In genomic region chr1:192191859-192192258, GRCm38 (mm10) we compare ENCODE assay signal across 10 mouse cellular contexts. TPM values are rescaled to one million over a fixed set of nuclear protein-coding genes. Genes with fewer than 3 reads are reported as not detected.
DNase-seq lines count a peak whose midpoint lies in the region; ATAC-seq and TF ChIP-seq lines count a peak whose summit lies in the region.
"Had no signal": no experiment of that assay in that cellular context is flagged by ENCODE, and none has a peak within 500 bp of the region (broad histone marks: within the 10 kb centered on the region; RNA-seq: fewer than 3 reads in every experiment).

No protein-coding gene starts in this region.

- ATAC-seq in hindbrain, embryonic 12.5 days (ENCODE audit: low FRiP score): no peak
- ATAC-seq in stomach, embryonic 15.5 days (ENCODE audit: insufficient read depth, low FRiP score, low read depth): no peak
- ATAC-seq in stomach, postnatal 0 days (ENCODE audit: low FRiP score, low TSS enrichment): no peak
- no peak for ATAC-seq in hindbrain, embryonic 16.5 days

- DNase-seq in hindbrain, embryonic 10.5 days (ENCODE audit: low spot score): no peak
- DNase-seq in stomach, postnatal 0 days (ENCODE audit: low spot score): no peak
- DNase-seq in adrenal gland, adult 8-10 months: no peak
- no peak for DNase-seq in spleen, postnatal 4 days (ENCODE audit: low spot score in 2 of 2)
- DNase-seq in embryo, embryonic 10.5 days (ENCODE audit: low spot score): no peak
- DNase-seq: left cerebral cortex, postnatal 4 days had no signal

- WGBS in hindbrain, embryonic 10.5 days: 63% methylated on average over 8 of the region's 8 CpGs
- 64% methylated on average over 8 of the region's 8 CpGs for WGBS in hindbrain, embryonic 12.5 days
- WGBS in stomach, embryonic 15.5 days: 55% methylated on average over 8 of the region's 8 CpGs
- 57% methylated on average over 8 of the region's 8 CpGs for WGBS in stomach, postnatal 0 days
- 55% methylated on average over 8 of the region's 8 CpGs for WGBS in hindbrain, embryonic 16.5 days

- H3K9me3 ChIP-seq in hindbrain, embryonic 10.5 days: no peaks in the 10 kb centered on the region
- H3K9me3 ChIP-seq in hindbrain, embryonic 12.5 days (replicated peaks): no peaks in the 10 kb centered on the region
- H3K9me3 ChIP-seq in stomach, embryonic 15.5 days: no peaks in the 10 kb centered on the region
- no peaks in the 10 kb centered on the region for H3K9me3 ChIP-seq in stomach, postnatal 0 days (ENCODE audit: control insufficient read depth, low read length)
- H3K9me3 ChIP-seq in hindbrain, embryonic 16.5 days (ENCODE audit: control insufficient read depth, low read length): no peaks in the 10 kb centered on the region
- H3K9me3 ChIP-seq: neural tube, embryonic 12.5 days had no signal

- peaks cover 54% of the 10 kb centered on the region for H3K27me3 ChIP-seq in hindbrain, embryonic 10.5 days (ENCODE audit: insufficient read depth, poor library complexity, severe bottlenecking)
- peaks cover 40% of the 10 kb centered on the region for H3K27me3 ChIP-seq in hindbrain, embryonic 12.5 days
- peaks cover 20% of the 10 kb centered on the region for H3K27me3 ChIP-seq in stomach, embryonic 15.5 days (replicated peaks)
- peaks cover 7% of the 10 kb centered on the region; the same call in 1 of the 2 replicates for H3K27me3 ChIP-seq in stomach, postnatal 0 days (ENCODE audit: control insufficient read depth, insufficient read depth, low read length)
- peaks cover 9% of the 10 kb centered on the region for H3K27me3 ChIP-seq in hindbrain, embryonic 16.5 days (replicated peaks; ENCODE audit: control insufficient read depth, insufficient read depth, low read length)

- no peak overlapping the region for H3K4me2 ChIP-seq in hindbrain, embryonic 12.5 days (replicated peaks)
- peak overlapping the region; percentile 93; the same call in 1 of the 2 replicates for H3K4me2 ChIP-seq in stomach, embryonic 15.5 days
- no peak overlapping the region for H3K4me2 ChIP-seq in stomach, postnatal 0 days (replicated peaks; ENCODE audit: low read depth)
- H3K4me2 ChIP-seq in hindbrain, embryonic 16.5 days (ENCODE audit: low read length): peak overlapping the region; percentile 88

- TF ChIP-seq CTCF in stomach, postnatal 0 days (IDR thresholded peaks at IDR 0.05; ENCODE audit: low read depth): no peak

- H3K4me1 ChIP-seq in hindbrain, embryonic 10.5 days (replicated peaks): peaks cover 12% of the 10 kb centered on the region
- H3K4me1 ChIP-seq in hindbrain, embryonic 12.5 days: peaks cover 3% of the 10 kb centered on the region; the same call in 1 of the 2 replicates
- H3K4me1 ChIP-seq in stomach, embryonic 15.5 days: peaks cover 8% of the 10 kb centered on the region; the same call in 1 of the 2 replicates
- H3K4me1 ChIP-seq in stomach, postnatal 0 days (replicated peaks; ENCODE audit: control insufficient read depth, insufficient read depth): no peaks in the 10 kb centered on the region
- H3K4me1 ChIP-seq in hindbrain, embryonic 16.5 days (ENCODE audit: control insufficient read depth, insufficient read depth, low read depth, low read length): peaks cover 6% of the 10 kb centered on the region

- peak overlapping the region; percentile 61 for H3K4me3 ChIP-seq in hindbrain, embryonic 10.5 days
- no peak overlapping the region for H3K4me3 ChIP-seq in hindbrain, embryonic 12.5 days
- H3K4me3 ChIP-seq in stomach, embryonic 15.5 days (replicated peaks): 0 out of 2 replicates have a peak overlapping the region, but pooled peaks have one; percentile 60
- H3K4me3 ChIP-seq in stomach, postnatal 0 days (ENCODE audit: low read depth, low read length): no peak overlapping the region
- H3K4me3 ChIP-seq in hindbrain, embryonic 16.5 days (ENCODE audit: low read length): peak overlapping the region; percentile 70

- H3K36me3 ChIP-seq in hindbrain, embryonic 10.5 days: no peaks in the 10 kb centered on the region
- H3K36me3 ChIP-seq in hindbrain, embryonic 12.5 days: no peaks in the 10 kb centered on the region
- no peaks in the 10 kb centered on the region for H3K36me3 ChIP-seq in stomach, embryonic 15.5 days
- no peaks in the 10 kb centered on the region for H3K36me3 ChIP-seq in stomach, postnatal 0 days (ENCODE audit: control insufficient read depth, insufficient read depth, low read length)
- H3K36me3 ChIP-seq in hindbrain, embryonic 16.5 days (ENCODE audit: control insufficient read depth, insufficient read depth, low read length): no peaks in the 10 kb centered on the region
- H3K36me3 ChIP-seq: neural tube, embryonic 12.5 days had no signal

- no peak overlapping the region for H3K27ac ChIP-seq in hindbrain, embryonic 10.5 days
- H3K27ac ChIP-seq in hindbrain, embryonic 12.5 days: no peak overlapping the region
- no peak overlapping the region for H3K27ac ChIP-seq in stomach, embryonic 15.5 days
- H3K27ac ChIP-seq in stomach, postnatal 0 days (replicated peaks): no peak overlapping the region
- no peak overlapping the region for H3K27ac ChIP-seq in hindbrain, embryonic 16.5 days (ENCODE audit: low read depth, low read length)
- H3K27ac ChIP-seq: neural tube, embryonic 12.5 days had no signal

- no peak overlapping the region for H3K9ac ChIP-seq in hindbrain, embryonic 12.5 days
- no peak overlapping the region for H3K9ac ChIP-seq in stomach, embryonic 15.5 days
- no peak overlapping the region for H3K9ac ChIP-seq in stomach, postnatal 0 days (ENCODE audit: low read length)
- peak overlapping the region; percentile 5; the same call in 1 of the 2 replicates for H3K9ac ChIP-seq in hindbrain, embryonic 16.5 days (ENCODE audit: low read depth, low read length)
- H3K9ac ChIP-seq: neural tube, embryonic 12.5 days had no signal

- no peak for TF ChIP-seq EP300 in stomach, postnatal 0 days (optimal IDR thresholded peaks at IDR 0.05)

RNA-seq across cellular contexts. Expression of gene Kcnh1, which starts 1.3 kb away (rescaled TPM):
- polyA plus RNA-seq in hindbrain, embryonic 10.5 days (2016; fragmentation: Nextera tagmentation; extraction: Ambion mirVana): 0.84 and 1.4 TPM in 2 replicates
- 0.87 and 1.2 TPM in 2 replicates for polyA plus RNA-seq in hindbrain, embryonic 12.5 days (2016; fragmentation: Nextera tagmentation; extraction: Ambion mirVana)
- polyA plus RNA-seq in stomach, embryonic 15.5 days (2015; fragmentation: Nextera tagmentation; extraction: Ambion mirVana): 0.89 and 1.1 TPM in 2 replicates
- 0.22 and 0.27 TPM in 2 replicates for polyA plus RNA-seq in stomach, postnatal 0 days (2015; fragmentation: Nextera tagmentation; extraction: Ambion mirVana)
- 3.5 and 3.7 TPM in 2 replicates for polyA plus RNA-seq in hindbrain, embryonic 16.5 days (2015; fragmentation: Nextera tagmentation; extraction: Ambion mirVana)
- under 1 TPM; 0.06 to 0.62 (median 0.28) TPM for total RNA-seq in adrenal gland, adult 8-10 months (2022)

RNA-seq across cellular contexts. Expression of gene Rcor3, which starts 54.0 kb away (rescaled TPM):
- 14.3 and 15.1 TPM in 2 replicates for polyA plus RNA-seq in hindbrain, embryonic 10.5 days (2016; fragmentation: Nextera tagmentation; extraction: Ambion mirVana)
- polyA plus RNA-seq in hindbrain, embryonic 12.5 days (2016; fragmentation: Nextera tagmentation; extraction: Ambion mirVana): 28.3 and 32.6 TPM in 2 replicates
- 24.8 and 26.3 TPM in 2 replicates for polyA plus RNA-seq in stomach, embryonic 15.5 days (2015; fragmentation: Nextera tagmentation; extraction: Ambion mirVana)
- polyA plus RNA-seq in stomach, postnatal 0 days (2015; fragmentation: Nextera tagmentation; extraction: Ambion mirVana): 16.5 and 16.9 TPM in 2 replicates
- 40.8 and 42.1 TPM in 2 replicates for polyA plus RNA-seq in hindbrain, embryonic 16.5 days (2015; fragmentation: Nextera tagmentation; extraction: Ambion mirVana)
- total RNA-seq in adrenal gland, adult 8-10 months (2022): 10 to 100 TPM; 22.5 to 35.7 (median 28.8) TPM

Comparison
In these comparisons a context has a peak if more than half of its experiments do, and no peak if none do; other contexts are left out.
1. H3K4me3 ChIP-seq: peak in hindbrain, embryonic 10.5 days (single experiment), stomach, embryonic 15.5 days (single experiment) and hindbrain, embryonic 16.5 days (single experiment); none in hindbrain, embryonic 12.5 days (single experiment) and stomach, postnatal 0 days (single experiment).
2. H3K4me2 ChIP-seq: peak in stomach, embryonic 15.5 days (single experiment) and hindbrain, embryonic 16.5 days (single experiment); none in hindbrain, embryonic 12.5 days (single experiment) and stomach, postnatal 0 days (single experiment).